Mouse (Mus musculus) spleen, postnatal 0 days (tissue): ENCODE measurements around the gene Krtap2-4. TPM values are rescaled to one million over a fixed set of nuclear protein-coding genes. Genes with fewer than 3 reads are reported as not detected.

Experiments
- polyA plus RNA-seq: library from polyadenylated mRNA; unstranded; fragments of >200 nt; fragmentation: Nextera tagmentation; extraction: Ambion mirVana; gene quantifications from 2 replicates; pipeline ENCODE4 v1.2.1, GENCODE M21; 2015

Gene Krtap2-4
- polyA plus RNA-seq: not detected in 2 replicates

DNA sequence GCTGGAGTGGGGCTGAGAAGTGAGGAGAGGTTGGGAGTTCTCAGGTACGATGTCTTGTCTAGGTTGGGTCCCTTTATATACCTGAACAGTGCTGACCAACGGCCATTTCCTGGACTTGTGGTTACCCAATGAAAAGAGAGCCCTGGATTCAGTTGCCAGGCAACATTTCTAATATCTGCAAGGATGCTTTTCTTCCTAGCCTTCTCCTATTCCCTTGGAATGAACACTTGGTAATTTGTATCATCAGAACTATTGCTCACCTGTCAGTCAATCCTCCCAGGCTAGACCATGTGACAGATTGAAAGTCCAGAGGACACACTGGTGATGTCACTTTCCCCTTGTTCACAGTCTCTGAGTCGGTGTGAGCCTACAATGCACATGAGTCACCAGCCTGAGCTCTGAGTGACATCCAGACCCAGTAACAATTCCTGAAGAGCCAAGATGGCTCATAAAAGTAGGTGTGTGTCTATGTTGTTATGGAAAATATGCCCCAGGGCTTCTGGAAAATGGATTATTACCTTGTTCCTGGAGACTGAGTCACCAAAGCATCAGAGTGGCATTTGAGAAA, at the start of gene Krtap2-4:
Gene Krtap2-4 (minus strand): TSS at position 51 of the 568 bp plus-strand sequence.

DNA sequence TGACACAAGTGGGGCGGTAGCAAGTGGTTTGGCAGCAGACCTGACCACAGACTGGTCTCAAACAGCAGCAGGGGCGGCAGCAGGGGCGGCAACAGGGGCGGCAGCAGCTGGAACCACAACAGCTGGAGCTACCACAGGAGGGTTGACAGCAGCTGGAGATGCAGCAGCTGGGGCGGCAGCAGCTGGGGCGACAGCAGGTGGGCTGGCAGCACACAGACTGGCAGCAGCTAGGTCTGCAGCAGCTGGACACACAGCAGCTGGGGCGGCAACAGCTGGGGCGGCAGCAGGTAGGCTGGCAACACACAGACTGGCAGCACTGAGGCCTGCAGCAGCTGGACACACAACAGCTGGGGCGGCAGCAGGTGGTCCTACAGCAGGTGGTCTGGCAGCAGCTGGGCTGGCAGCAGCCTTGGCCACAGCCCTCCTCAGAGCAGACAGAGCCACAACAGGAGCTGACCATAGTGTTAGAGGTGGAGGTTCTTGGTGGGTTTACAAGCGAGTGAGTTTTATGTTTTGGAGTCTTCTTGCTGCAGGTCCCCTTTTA, 43.9 kb upstream of the Krtap2-4 start, which contains the start of gene Gm11563:
Gene Gm11563 (minus strand): TSS at position 494 of the 544 bp plus-strand sequence.

GRCm38 (mm10) chr11:99650136-99650535, 35.5 kb upstream of the Krtap2-4 start, which contains the start of gene Gm11555:
Gm11555 (minus strand) TSS chr11:99650236.

GRCm38 (mm10) chr11:99643635-99644139, 29.0 kb upstream of the Krtap2-4 start, which contains the start of gene Krtap4-7:
Krtap4-7 (minus strand) TSS chr11:99644089.

DNA sequence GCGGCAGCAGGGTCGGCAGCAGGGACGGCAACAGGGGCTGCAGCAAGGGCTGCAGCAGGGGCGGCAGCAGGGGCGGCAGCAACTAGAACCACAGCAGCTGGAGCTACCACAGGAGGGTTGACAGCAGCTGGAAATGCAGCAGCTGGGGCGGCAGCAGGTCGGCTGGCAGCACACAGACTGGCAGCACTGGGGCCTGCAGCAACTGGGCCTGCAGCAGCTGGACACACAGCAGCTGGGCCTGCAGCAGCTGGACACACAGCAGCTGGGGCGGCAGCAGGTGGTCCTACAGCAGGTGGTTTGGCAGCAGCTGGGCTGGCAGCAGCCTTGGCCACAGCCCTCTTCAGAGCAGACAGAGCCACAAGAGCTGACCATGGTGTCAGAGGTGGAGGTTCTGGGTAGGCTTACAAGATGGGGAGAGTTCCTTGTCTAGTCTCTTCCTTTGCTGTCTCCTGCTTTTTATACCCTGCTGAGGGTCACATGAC, 20.0 kb upstream of the Krtap2-4 start, which contains the start of gene Krtap4-2:
Gene Krtap4-2 (minus strand): TSS at position 432 of the 482 bp plus-strand sequence.

DNA sequence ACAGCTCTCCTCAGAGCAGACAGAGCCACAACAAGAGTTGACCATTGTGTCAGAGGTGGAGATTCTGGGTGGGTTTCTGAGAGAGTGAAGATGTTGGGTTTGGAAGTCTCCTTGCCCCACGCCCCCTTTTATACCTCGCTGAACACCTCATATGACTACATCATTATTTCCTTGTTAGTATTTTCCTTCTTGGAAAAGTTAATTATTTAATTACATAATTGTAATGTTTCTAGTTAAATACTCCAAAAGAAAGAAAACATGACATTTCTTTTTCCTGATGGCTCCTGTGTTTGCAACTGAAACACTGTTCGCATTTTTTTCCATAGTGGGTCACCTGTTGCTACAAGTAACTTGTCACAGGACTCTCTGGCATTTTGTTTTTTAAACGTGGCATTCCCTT, 13.5 kb upstream of the Krtap2-4 start, which contains the start of gene Krtap4-1:
Gene Krtap4-1 (minus strand): TSS at position 101 of the 400 bp plus-strand sequence.

GRCm38 (mm10) chr11:99620335-99620734, 5.7 kb upstream of the Krtap2-4 start, which contains the start of gene Gm11562:
Gm11562 (minus strand) TSS chr11:99620435.

GRCm38 (mm10) chr11:99610089-99610488, 4.6 kb downstream of the Krtap2-4 start, which contains the start of gene Gm11937:
Gm11937 (minus strand) TSS chr11:99610189.

GRCm38 (mm10) chr11:99603208-99603607, 11.4 kb downstream of the Krtap2-4 start, which contains the start of gene Gm11938:
Gm11938 (minus strand) TSS chr11:99603308.

GRCm38 (mm10) chr11:99597742-99598141, 16.9 kb downstream of the Krtap2-4 start, which contains the start of gene Krtap9-3:
Krtap9-3 (minus strand) TSS chr11:99598105.

GRCm38 (mm10) chr11:99590981-99591380, 23.7 kb downstream of the Krtap2-4 start, which contains the start of gene Krtap1-3:
Krtap1-3 (minus strand) TSS chr11:99591339.

GRCm38 (mm10) chr11:99583245-99583704, 31.4 kb downstream of the Krtap2-4 start, which contains the start of gene Krtap1-4:
Krtap1-4 (minus strand) TSS chr11:99583654.

GRCm38 (mm10) chr11:99580636-99581035, 34.0 kb downstream of the Krtap2-4 start, which contains the start of gene Krtap1-5:
Krtap1-5 (minus strand) TSS chr11:99581016.

DNA sequence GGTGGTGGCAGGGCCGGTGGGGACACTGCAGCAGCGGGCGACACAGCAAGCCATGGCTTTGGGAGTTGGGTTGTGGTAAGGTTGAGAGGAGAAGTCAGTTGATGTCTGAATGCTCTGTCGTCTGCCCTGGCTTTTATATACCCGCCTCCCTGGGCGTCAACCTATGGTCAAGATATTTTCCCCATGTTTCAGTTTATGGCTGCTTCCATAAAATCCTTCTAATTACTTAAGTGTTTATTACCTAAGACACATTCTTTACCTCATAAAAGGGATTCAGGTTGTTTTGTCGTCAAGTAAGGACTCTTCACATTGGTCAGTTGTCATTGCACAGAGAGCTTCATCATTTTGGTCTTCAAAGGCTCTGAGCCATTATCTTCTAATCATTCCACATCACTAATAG, 48.1 kb downstream of the Krtap2-4 start, which contains the start of gene Krtap3-1:
Gene Krtap3-1 (minus strand): TSS at position 101 of the 400 bp plus-strand sequence.

Other genes starting within 250 kb of the Krtap2-4 start
- not detected in 2 replicates for gene Krt28, start 239.9 kb downstream of the Krtap2-4 start, polyA plus RNA-seq
- gene Krt10, start 225.5 kb downstream of the Krtap2-4 start, polyA plus RNA-seq: 7.3 and 9.6 TPM in 2 replicates
- gene Krt12, start 192.6 kb downstream of the Krtap2-4 start, polyA plus RNA-seq: not detected in 2 replicates
- gene Krt20, start 176.7 kb downstream of the Krtap2-4 start, polyA plus RNA-seq: 0.06 and 0.22 TPM in 2 replicates
- 0.10 TPM in 1 of 2 replicates, not detected in the other for gene Krt23, start 121.7 kb downstream of the Krtap2-4 start, polyA plus RNA-seq
- not detected in 2 replicates for gene Krt39, start 93.5 kb downstream of the Krtap2-4 start, polyA plus RNA-seq
- not detected in 2 replicates for gene Krt40, start 71.7 kb downstream of the Krtap2-4 start, polyA plus RNA-seq
- gene Krtap3-3, start 64.0 kb downstream of the Krtap2-4 start, polyA plus RNA-seq: not detected in 2 replicates
- not detected in 2 replicates for gene Krtap3-2, start 58.0 kb downstream of the Krtap2-4 start, polyA plus RNA-seq
- not detected in 2 replicates for gene Gm11939, start 55.4 kb downstream of the Krtap2-4 start, polyA plus RNA-seq
- gene Krtap3-1, start 48.2 kb downstream of the Krtap2-4 start, polyA plus RNA-seq: not detected in 2 replicates
- gene Krtap1-5, start 33.8 kb downstream of the Krtap2-4 start, polyA plus RNA-seq: not detected in 2 replicates
- not detected in 2 replicates for gene Krtap1-4, start 31.2 kb downstream of the Krtap2-4 start, polyA plus RNA-seq
- not detected in 2 replicates for gene Krtap1-3, start 23.5 kb downstream of the Krtap2-4 start, polyA plus RNA-seq
- gene Krtap9-3, start 16.7 kb downstream of the Krtap2-4 start, polyA plus RNA-seq: not detected in 2 replicates
- not detected in 2 replicates for gene Gm11938, start 11.5 kb downstream of the Krtap2-4 start, polyA plus RNA-seq
- not detected in 2 replicates for gene Gm11937, start 4.7 kb downstream of the Krtap2-4 start, polyA plus RNA-seq
- gene Gm11562, start 5.6 kb upstream of the Krtap2-4 start, polyA plus RNA-seq: not detected in 2 replicates
- not detected in 2 replicates for gene Krtap4-1, start 13.4 kb upstream of the Krtap2-4 start, polyA plus RNA-seq
- not detected in 2 replicates for gene Krtap4-2, start 20.2 kb upstream of the Krtap2-4 start, polyA plus RNA-seq
- gene Krtap4-7, start 29.2 kb upstream of the Krtap2-4 start, polyA plus RNA-seq: not detected in 2 replicates
- gene Gm11555, start 35.4 kb upstream of the Krtap2-4 start, polyA plus RNA-seq: not detected in 2 replicates
- not detected in 2 replicates for gene Gm11563, start 44.1 kb upstream of the Krtap2-4 start, polyA plus RNA-seq
- gene Krtap4-6, start 51.1 kb upstream of the Krtap2-4 start, polyA plus RNA-seq: not detected in 2 replicates
- not detected in 2 replicates for gene Gm14190, start 75.9 kb upstream of the Krtap2-4 start, polyA plus RNA-seq
- not detected in 2 replicates for gene Gm14180, start 119.4 kb upstream of the Krtap2-4 start, polyA plus RNA-seq
- gene Gm11595, start 158.1 kb upstream of the Krtap2-4 start, polyA plus RNA-seq: not detected in 2 replicates
- gene Krtap4-8, start 165.9 kb upstream of the Krtap2-4 start, polyA plus RNA-seq: not detected in 2 replicates
- not detected in 2 replicates for gene Krtap4-9, start 170.4 kb upstream of the Krtap2-4 start, polyA plus RNA-seq
- not detected in 2 replicates for gene Gm11596, start 178.6 kb upstream of the Krtap2-4 start, polyA plus RNA-seq
- not detected in 2 replicates for gene Gm11569, start 184.1 kb upstream of the Krtap2-4 start, polyA plus RNA-seq
- not detected in 2 replicates for gene Gm11554, start 189.6 kb upstream of the Krtap2-4 start, polyA plus RNA-seq
- gene Krtap4-13, start 195.0 kb upstream of the Krtap2-4 start, polyA plus RNA-seq: not detected in 2 replicates
- not detected in 2 replicates for gene Gm11564, start 200.8 kb upstream of the Krtap2-4 start, polyA plus RNA-seq
- gene 2300003K06Rik, start 223.2 kb upstream of the Krtap2-4 start, polyA plus RNA-seq: not detected in 2 replicates
- gene Krtap4-16, start 236.8 kb upstream of the Krtap2-4 start, polyA plus RNA-seq: not detected in 2 replicates
- not detected in 2 replicates for gene Gm11568, start 243.1 kb upstream of the Krtap2-4 start, polyA plus RNA-seq
- not detected in 2 replicates for gene Gm11559, start 249.6 kb upstream of the Krtap2-4 start, polyA plus RNA-seq